Mouse (Mus musculus): ENCODE data around the gene Gm20388. TPM values are rescaled to one million over a fixed set of nuclear protein-coding genes. Genes with fewer than 3 reads are reported as not detected.
A peak's percentile ranks its signal among the peaks of the same experiment; 100 is the strongest.

The Gm20388 gene
- polyA plus RNA-seq, 1 experiment from 2014 or later = not detected

GRCm38 (mm10) chr8:122611295-122612133 lies 2700.9 kb downstream of the Gm20388 start, which contains the start of the genes Galns and Trappc2l:
TSS of gene Galns (minus strand) at chr8:122611463.
TSS of gene Trappc2l (plus strand) at chr8:122611640.
- DNase-seq = peak; percentile 98
- peaks cover 24% of the 10 kb centered on the region for H3K4me1 ChIP-seq (replicated peaks)
- H3K27me3 ChIP-seq = peaks cover 8% of the 10 kb centered on the region; the same call in 1 of the 2 replicates
- WGBS (ENCODE audit: insufficient replicate concordance) = under 1% methylated on average over 57 of the region's 57 CpGs
- peak within 1 kb of the TSS; percentile 99 for H3K4me2 ChIP-seq
- peak within 1 kb of the TSS; percentile 77 for H3K4me3 ChIP-seq (replicated peaks)
- H3K9me3 ChIP-seq (replicated peaks) = no peaks in the 10 kb centered on the region
- H3K27ac ChIP-seq = peak within 1 kb of the TSS; percentile 83
- H3K9ac ChIP-seq = peak within 1 kb of the TSS; percentile 84
- ATAC-seq (ENCODE audit: low read depth) = peak; percentile 95
- peaks cover 8% of the 10 kb centered on the region; the same call in 1 of the 2 replicates for H3K36me3 ChIP-seq

DNA sequence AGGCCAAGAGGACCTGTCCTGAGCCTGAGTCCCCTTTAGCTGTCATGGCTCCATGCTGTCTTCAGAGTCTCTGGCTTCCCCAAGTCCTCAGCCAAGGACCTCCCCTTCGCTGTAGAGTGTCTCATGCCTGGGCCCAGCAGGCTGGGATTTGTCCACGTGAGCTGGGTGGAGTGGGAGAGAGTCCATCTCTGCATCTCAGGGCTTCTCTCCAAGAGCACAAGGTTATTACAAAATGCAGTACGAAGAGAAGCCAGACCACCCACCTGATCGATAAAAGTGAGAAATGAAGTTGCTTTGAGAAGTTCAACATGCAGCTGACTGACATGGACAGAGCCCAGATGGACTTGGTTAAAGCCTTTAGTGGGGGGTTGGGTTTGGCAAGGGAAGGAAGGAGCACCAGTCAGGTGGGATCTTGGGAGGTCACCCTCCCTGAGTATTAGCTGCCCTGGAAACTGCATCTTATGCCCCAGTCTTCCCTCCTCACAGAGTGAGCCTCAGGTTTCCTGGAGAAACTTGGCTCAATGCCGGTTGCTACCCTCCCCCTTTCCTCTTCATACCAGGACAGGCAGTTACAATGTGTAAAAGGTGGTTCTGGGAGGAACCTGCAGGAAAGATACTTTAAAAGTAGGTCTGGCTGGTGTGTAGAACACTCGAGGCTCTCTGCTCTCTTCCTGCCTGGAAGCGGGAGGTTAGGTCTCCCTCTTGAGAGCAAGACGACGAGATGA lies 2705.7 kb downstream of the Gm20388 start:
- H3K4me3 ChIP-seq (replicated peaks) = no peak overlapping the region
- no peak overlapping the region for H3K4me2 ChIP-seq
- ATAC-seq (ENCODE audit: low read depth) = no peak
- H3K27ac ChIP-seq = no peak overlapping the region; the same call in 1 of the 2 replicates
- DNase-seq = no peak
- no peak overlapping the region for H3K9ac ChIP-seq
- no peaks in the 10 kb centered on the region for H3K27me3 ChIP-seq
- WGBS (ENCODE audit: insufficient replicate concordance) = 66% methylated on average over 9 of the region's 9 CpGs
- peaks cover 44% of the 10 kb centered on the region for H3K4me1 ChIP-seq (replicated peaks)
- peaks cover 8% of the 10 kb centered on the region; the same call in 1 of the 2 replicates for H3K36me3 ChIP-seq
- H3K9me3 ChIP-seq (replicated peaks) = no peaks in the 10 kb centered on the region

DNA sequence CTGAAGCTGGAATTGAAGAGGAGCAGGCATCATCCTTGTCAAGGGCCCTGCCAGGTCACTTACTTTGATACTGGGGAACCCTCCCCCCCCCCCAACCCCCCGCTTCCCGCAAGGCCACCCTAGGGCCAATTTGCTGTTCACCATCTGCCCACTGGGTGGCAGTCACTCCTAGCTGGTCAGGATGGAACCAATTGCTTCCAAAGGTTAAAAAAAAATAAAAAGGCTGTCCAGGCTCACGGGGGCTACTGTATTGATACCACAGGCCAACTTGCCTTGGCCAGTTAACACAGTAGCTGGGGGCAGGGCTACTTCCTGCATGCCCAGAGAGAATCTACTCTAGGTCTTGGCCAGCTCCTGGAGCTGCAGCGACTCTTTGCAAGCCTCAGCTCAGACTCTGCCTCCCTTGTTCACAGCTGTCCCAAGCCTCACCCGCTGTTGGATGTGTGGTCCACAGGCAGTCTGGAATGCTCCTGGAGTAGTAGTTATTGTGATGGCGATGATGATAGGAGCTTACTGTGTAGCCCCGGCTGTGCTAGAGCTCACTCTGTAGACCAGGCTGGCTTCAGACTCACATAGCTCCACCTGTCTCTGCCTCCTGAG lies 2707.4 kb downstream of the Gm20388 start:
- H3K4me1 ChIP-seq (replicated peaks) = peaks cover 31% of the 10 kb centered on the region
- peak overlapping the region; percentile 51 for H3K4me2 ChIP-seq
- no peaks in the 10 kb centered on the region for H3K27me3 ChIP-seq
- H3K36me3 ChIP-seq = peaks cover 8% of the 10 kb centered on the region; the same call in 1 of the 2 replicates
- H3K9me3 ChIP-seq (replicated peaks) = no peaks in the 10 kb centered on the region
- DNase-seq = peak; percentile 60
- peak overlapping the region; percentile 91 for H3K27ac ChIP-seq
- H3K9ac ChIP-seq = peak overlapping the region; percentile 61
- peak overlapping the region; percentile 3; the same call in 1 of the 2 replicates for H3K4me3 ChIP-seq (replicated peaks)
- peak; percentile 9; the same call in 1 of the 2 replicates for ATAC-seq (ENCODE audit: low read depth)
- WGBS (ENCODE audit: insufficient replicate concordance) = 48% methylated on average over 5 of the region's 7 CpGs

DNA sequence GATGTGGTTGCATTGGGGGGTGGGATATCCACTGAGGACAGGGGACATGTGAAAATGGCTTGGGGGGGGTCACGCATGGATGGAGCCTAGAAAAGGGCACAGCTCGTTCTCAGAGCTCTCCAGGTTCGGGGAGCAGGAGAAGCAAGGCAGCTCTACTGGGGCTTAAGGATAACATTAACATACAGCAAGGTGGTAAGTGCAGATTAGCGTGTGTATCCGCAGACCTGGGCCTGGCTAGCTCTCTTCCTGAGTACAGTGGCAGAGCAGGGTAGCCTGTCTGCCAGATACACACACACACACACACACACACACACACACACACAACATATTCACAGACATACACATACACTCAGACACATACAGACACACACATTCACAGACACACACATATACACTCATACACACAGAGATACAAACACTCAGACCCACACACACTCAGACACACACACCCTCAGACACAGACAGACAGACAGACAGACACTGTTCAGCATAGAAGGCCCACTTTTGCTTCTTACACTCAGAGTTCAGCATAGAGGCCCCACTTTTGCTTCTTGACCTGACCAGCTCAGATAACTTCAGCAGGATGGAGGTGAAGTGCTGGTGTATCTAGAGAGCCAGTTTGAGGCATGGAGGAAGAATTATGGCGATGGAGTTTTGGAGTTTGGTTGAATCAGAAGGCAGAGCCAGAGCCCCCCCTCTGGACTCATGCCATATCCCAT lies 2708.2 kb downstream of the Gm20388 start:
- ATAC-seq (ENCODE audit: low read depth) = peak; percentile 95
- peak overlapping the region; percentile 3; the same call in 1 of the 2 replicates for H3K4me3 ChIP-seq (replicated peaks)
- DNase-seq = peak; percentile 63
- H3K27ac ChIP-seq = peak overlapping the region; percentile 91
- WGBS (ENCODE audit: insufficient replicate concordance) = 28% methylated on average over 6 of the region's 6 CpGs
- H3K36me3 ChIP-seq = peaks cover 8% of the 10 kb centered on the region; the same call in 1 of the 2 replicates
- 0 out of 2 replicates have a peak, but pooled peaks cover 2% of the 10 kb centered on the region for H3K27me3 ChIP-seq
- H3K4me1 ChIP-seq (replicated peaks) = peaks cover 29% of the 10 kb centered on the region
- H3K4me2 ChIP-seq = peak overlapping the region; percentile 51
- H3K9ac ChIP-seq = peak overlapping the region; percentile 61
- H3K9me3 ChIP-seq (replicated peaks) = no peaks in the 10 kb centered on the region

DNA sequence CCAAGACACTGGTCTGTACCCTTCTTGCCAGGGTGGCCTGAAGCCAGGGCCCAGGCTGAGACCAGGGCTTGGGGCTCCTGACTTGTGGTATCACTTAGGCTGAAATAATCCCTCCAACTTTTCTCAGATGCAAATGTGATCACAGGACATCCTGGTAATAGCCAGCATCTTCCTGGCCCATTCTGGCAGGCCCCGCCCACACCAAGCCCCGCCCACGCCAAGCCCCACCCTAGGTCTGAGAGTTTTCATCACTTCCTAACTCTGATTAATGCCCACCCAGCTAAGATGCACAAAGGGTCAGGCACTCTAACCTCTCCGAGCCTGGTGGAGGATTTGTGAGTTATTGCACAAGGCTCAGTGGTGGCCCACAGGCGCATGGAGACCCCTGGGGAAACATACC lies 2709.8 kb downstream of the Gm20388 start:
- Histone ChIP-seq H3K4me3 (replicated peaks) (no peak overlapping the region), H3K4me1 (replicated peaks) (peaks cover 29% of the 10 kb centered on the region), H3K36me3 (0 out of 2 replicates have a peak, but pooled peaks cover 2% of the 10 kb centered on the region), H3K4me2 (no peak overlapping the region), H3K27ac (no peak overlapping the region), H3K27me3 (peaks cover 6% of the 10 kb centered on the region; the same call in 1 of the 2 replicates), H3K9me3 (replicated peaks) (no peaks in the 10 kb centered on the region), H3K9ac (no peak overlapping the region)
- 32% methylated on average over 5 of the region's 5 CpGs for WGBS (ENCODE audit: insufficient replicate concordance)
- ATAC-seq (ENCODE audit: low read depth) (no peak), DNase-seq (no peak)

DNA sequence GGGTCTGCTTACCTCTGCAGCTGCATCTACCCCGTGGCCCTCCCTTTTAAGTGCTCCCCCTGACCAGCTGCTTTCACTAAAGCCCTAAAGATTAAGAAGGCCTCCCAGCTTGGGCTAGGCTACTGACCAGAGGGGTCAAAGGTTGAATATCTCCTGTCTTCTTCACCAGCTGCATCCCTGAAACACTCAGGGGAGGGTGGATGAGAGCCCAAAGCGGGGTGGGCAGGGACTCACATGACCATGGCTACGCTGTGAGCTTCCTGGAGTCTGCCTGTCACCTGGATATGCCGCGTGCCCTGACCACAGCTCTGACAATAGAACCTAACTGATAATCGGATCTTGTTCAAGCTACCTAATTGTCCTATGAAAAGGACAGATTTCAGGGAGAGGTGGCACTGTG lies 2712.1 kb downstream of the Gm20388 start, which contains the start of gene Pabpn1l:
Gene Pabpn1l, minus strand, starts transcription at position 13 of the 400 bp plus-strand sequence.
- no peak within 1 kb of the TSS for H3K4me3 ChIP-seq (replicated peaks)
- 72% methylated on average over 6 of the region's 6 CpGs for WGBS (ENCODE audit: insufficient replicate concordance)
- H3K9ac ChIP-seq = no peak within 1 kb of the TSS
- peaks cover 38% of the 10 kb centered on the region for H3K4me1 ChIP-seq (replicated peaks)
- H3K27me3 ChIP-seq = peaks cover 6% of the 10 kb centered on the region; the same call in 1 of the 2 replicates
- DNase-seq = no peak
- no peaks in the 10 kb centered on the region for H3K9me3 ChIP-seq (replicated peaks)
- no peak within 1 kb of the TSS for H3K4me2 ChIP-seq
- H3K27ac ChIP-seq = no peak within 1 kb of the TSS
- H3K36me3 ChIP-seq = no peaks in the 10 kb centered on the region
- no peak for ATAC-seq (ENCODE audit: low read depth)

GRCm38 (mm10) chr8:122623844-122624642 lies 2713.4 kb downstream of the Gm20388 start:
- Histone ChIP-seq H3K36me3 (peaks cover 6% of the 10 kb centered on the region; the same call in 1 of the 2 replicates), H3K9me3 (replicated peaks) (no peaks in the 10 kb centered on the region), H3K27me3 (peaks cover 6% of the 10 kb centered on the region; the same call in 1 of the 2 replicates), H3K4me2 (no peak overlapping the region), H3K9ac (no peak overlapping the region), H3K4me3 (replicated peaks) (no peak overlapping the region), H3K4me1 (replicated peaks) (peaks cover 27% of the 10 kb centered on the region), H3K27ac (no peak overlapping the region)
- no peak for ATAC-seq (ENCODE audit: low read depth)
- 74% methylated on average over 17 of the region's 17 CpGs for WGBS (ENCODE audit: insufficient replicate concordance)
- no peak for DNase-seq

GRCm38 (mm10) chr8:122624653-122625052 lies 2714.0 kb downstream of the Gm20388 start:
- no peak for ATAC-seq (ENCODE audit: low read depth)
- 60% methylated on average over 5 of the region's 5 CpGs for WGBS (ENCODE audit: insufficient replicate concordance)
- no peak for DNase-seq
- Histone ChIP-seq H3K4me3 (replicated peaks) (no peak overlapping the region), H3K27ac (no peak overlapping the region), H3K36me3 (peaks cover 11% of the 10 kb centered on the region; the same call in 1 of the 2 replicates), H3K4me1 (replicated peaks) (peaks cover 21% of the 10 kb centered on the region), H3K9ac (no peak overlapping the region), H3K9me3 (replicated peaks) (no peaks in the 10 kb centered on the region), H3K27me3 (peaks cover 6% of the 10 kb centered on the region; the same call in 1 of the 2 replicates), H3K4me2 (no peak overlapping the region)

GRCm38 (mm10) chr8:122625811-122626210 lies 2715.2 kb downstream of the Gm20388 start:
- H3K27me3 ChIP-seq = peaks cover 8% of the 10 kb centered on the region; the same call in 1 of the 2 replicates
- no peak overlapping the region for H3K4me2 ChIP-seq
- no peak overlapping the region for H3K27ac ChIP-seq
- ATAC-seq (ENCODE audit: low read depth) (no peak), DNase-seq (no peak)
- WGBS (ENCODE audit: insufficient replicate concordance) = 65% methylated on average over 9 of the region's 9 CpGs
- H3K9me3 ChIP-seq (replicated peaks) = no peaks in the 10 kb centered on the region
- peaks cover 22% of the 10 kb centered on the region for H3K36me3 ChIP-seq
- peaks cover 11% of the 10 kb centered on the region for H3K4me1 ChIP-seq (replicated peaks)
- no peak overlapping the region for H3K9ac ChIP-seq
- no peak overlapping the region for H3K4me3 ChIP-seq (replicated peaks)

Data from liver, embryonic 13.5 days (tissue).